Mouse (Mus musculus): ENCODE measurements around the gene Tmem127. TPM values are rescaled to one million over a fixed set of nuclear protein-coding genes. Genes with fewer than 3 reads are reported as not detected.
A peak's percentile ranks its signal among the peaks of the same experiment; 100 is the strongest.
"Not testable (repeated sequence)": the region's sequence is repeated elsewhere in the genome, so short reads cannot be mapped to it uniquely, and the experiment has no call there.

Gene Tmem127
- total RNA-seq (2021) (10 to 100 TPM; 84.1 to 87.6 TPM), polyA plus RNA-seq (2012; rRNA removed) (131 and 150 TPM in 2 replicates)
- long read RNA-seq, full-length matches to known transcripts, result 7 of 24 reads
- long read RNA-seq, partial matches to known transcripts, result 1 of 24 reads
- long read RNA-seq, other reads (novel, unspliced or antisense), result 16 of 24 reads

- peak; percentile 98 for DNase-seq
Measured at GRCm38 (mm10) chr2:127247592-127248333, at the start of gene Tmem127, which contains the start of gene Ciao1. Tmem127 (plus strand) TSS chr2:127247908. Ciao1 (minus strand) TSS chr2:127247816.

- peak; percentile 36 for DNase-seq
Measured at GRCm38 (mm10) chr2:127204932-127205331, 42.8 kb upstream of the Tmem127 start.

GRCm38 (mm10) chr2:127205936-127206335 is 41.8 kb upstream of the Tmem127 start:
- DNase-seq, result not testable (repeated sequence)

- DNase-seq, result no peak
Measured at GRCm38 (mm10) chr2:127206916-127207315, 40.8 kb upstream of the Tmem127 start.

GRCm38 (mm10) chr2:127207547-127208451 is 39.9 kb upstream of the Tmem127 start, which contains the start of the genes 1810024B03Rik and Snrnp200:
1810024B03Rik (minus strand) TSS chr2:127208280.
Snrnp200 (plus strand) TSS chr2:127208386.
- DNase-seq, result peak; percentile 95

GRCm38 (mm10) chr2:127208452-127208769 is 39.3 kb upstream of the Tmem127 start:
- DNase-seq, result no peak

GRCm38 (mm10) chr2:127210701-127211100 is 37.0 kb upstream of the Tmem127 start:
- no peak for DNase-seq

- no peak for DNase-seq
Measured at GRCm38 (mm10) chr2:127217746-127218145, 30.0 kb upstream of the Tmem127 start.

- DNase-seq, result no peak
Measured at GRCm38 (mm10) chr2:127225261-127225660, 22.4 kb upstream of the Tmem127 start.

- DNase-seq, result no peak
Measured at GRCm38 (mm10) chr2:127237897-127238610, 9.7 kb upstream of the Tmem127 start.

- peak; percentile 12 for DNase-seq
Measured at GRCm38 (mm10) chr2:127240065-127240464, 7.6 kb upstream of the Tmem127 start.

- peak; percentile 68 for DNase-seq
Measured at GRCm38 (mm10) chr2:127248334-127249004, 761 bp downstream of the Tmem127 start.

GRCm38 (mm10) chr2:127250291-127251008 is 2.7 kb downstream of the Tmem127 start:
- DNase-seq, result no peak

GRCm38 (mm10) chr2:127251457-127251856 is 3.7 kb downstream of the Tmem127 start:
- DNase-seq, result no peak

GRCm38 (mm10) chr2:127251880-127252527 is 4.3 kb downstream of the Tmem127 start:
- peak; percentile 74 for DNase-seq

- no peak for DNase-seq
Measured at GRCm38 (mm10) chr2:127252787-127253186, 5.1 kb downstream of the Tmem127 start.

- peak; percentile 66 for DNase-seq
Measured at GRCm38 (mm10) chr2:127254604-127255134, 7.0 kb downstream of the Tmem127 start.

- DNase-seq, result no peak
Measured at GRCm38 (mm10) chr2:127255294-127255693, 7.6 kb downstream of the Tmem127 start.

GRCm38 (mm10) chr2:127259340-127259739 is 11.6 kb downstream of the Tmem127 start:
- no peak for DNase-seq

GRCm38 (mm10) chr2:127262480-127262879 is 14.8 kb downstream of the Tmem127 start:
- no peak for DNase-seq
